In genomic region chr2:120268635-120269034, GRCm38 (mm10) we compare ENCODE assay signal across 9 mouse cellular contexts. TPM values are rescaled to one million over a fixed set of nuclear protein-coding genes. Genes with fewer than 3 reads are reported as not detected.
DNase-seq lines count a peak whose midpoint lies in the region; ATAC-seq and TF ChIP-seq lines count a peak whose summit lies in the region.
"Had no signal": no experiment of that assay in that cellular context is flagged by ENCODE, and none has a peak within 500 bp of the region (broad histone marks: within the 10 kb centered on the region; RNA-seq: fewer than 3 reads in every experiment).

No protein-coding gene starts in this region.

- 0 out of 2 replicates have a peak, but pooled peaks cover 2% of the 10 kb centered on the region for H3K4me1 ChIP-seq in lung, embryonic 16.5 days (replicated peaks; ENCODE audit: control insufficient read depth, insufficient read depth, low read length)
- no peaks in the 10 kb centered on the region for H3K4me1 ChIP-seq in lung, adult 2 months (ENCODE audit: control insufficient read depth, insufficient read depth, low read length)
- 0 out of 2 replicates have a peak, but pooled peaks cover 5% of the 10 kb centered on the region for H3K4me1 ChIP-seq in limb, embryonic 12.5 days (replicated peaks)
- no peaks in the 10 kb centered on the region for H3K4me1 ChIP-seq in stomach, embryonic 16.5 days (ENCODE audit: control insufficient read depth, insufficient read depth, low read length)

- no peak overlapping the region for H3K27ac ChIP-seq in lung, embryonic 16.5 days (ENCODE audit: low read length)
- no peak overlapping the region for H3K27ac ChIP-seq in limb, embryonic 12.5 days
- no peak overlapping the region for H3K27ac ChIP-seq in stomach, embryonic 16.5 days (ENCODE audit: low read length)

- WGBS in lung, embryonic 16.5 days: under 1% methylated on average over 9 of the region's 9 CpGs
- 4% methylated on average over 9 of the region's 9 CpGs for WGBS in lung, adult 2 months
- 0% methylated on average over 9 of the region's 9 CpGs for WGBS in limb, embryonic 12.5 days
- WGBS in stomach, embryonic 16.5 days: 3% methylated on average over 9 of the region's 9 CpGs

- TF ChIP-seq CTCF in lung, adult 2 months (IDR thresholded peaks at IDR 0.05; ENCODE audit: insufficient read depth, low read length): no peak

- peak; percentile 41 for DNase-seq in cerebellum, postnatal 10 days
- DNase-seq in lung, adult 2 months: no peak
- no peak for DNase-seq in ovary, adult 18-20 months (ENCODE audit: low spot score)
- DNase-seq in layer of hippocampus, postnatal 14 days (ENCODE audit: low spot score in 2 of 2): no peak

- H3K9me3 ChIP-seq in lung, embryonic 16.5 days (ENCODE audit: control insufficient read depth, low read length): no peaks in the 10 kb centered on the region
- no peaks in the 10 kb centered on the region for H3K9me3 ChIP-seq in limb, embryonic 12.5 days
- H3K9me3 ChIP-seq in stomach, embryonic 16.5 days (replicated peaks; ENCODE audit: control insufficient read depth, low read length): no peaks in the 10 kb centered on the region

- no peak for TF ChIP-seq POLR2A in lung, adult 2 months (IDR thresholded peaks at IDR 0.05; ENCODE audit: borderline replicate concordance, extremely low read depth, low read depth, low read length)

- H3K27me3 ChIP-seq in lung, embryonic 16.5 days (ENCODE audit: control insufficient read depth, insufficient read depth, low read depth, low read length): no peaks in the 10 kb centered on the region
- 0 out of 2 replicates have a peak, but pooled peaks cover 4% of the 10 kb centered on the region for H3K27me3 ChIP-seq in limb, embryonic 12.5 days
- H3K27me3 ChIP-seq in stomach, embryonic 16.5 days (ENCODE audit: control insufficient read depth, insufficient read depth, low read length): no peaks in the 10 kb centered on the region; the same call in 1 of the 2 replicates

- peak overlapping the region; percentile 40 for H3K4me2 ChIP-seq in lung, embryonic 16.5 days (ENCODE audit: low read depth, low read length)
- H3K4me2 ChIP-seq in limb, embryonic 12.5 days: peak overlapping the region; percentile 53
- 0 out of 2 replicates have a peak overlapping the region, but pooled peaks have one; percentile 2 for H3K4me2 ChIP-seq in stomach, embryonic 16.5 days (ENCODE audit: low read depth, low read length)

- H3K9ac ChIP-seq in lung, embryonic 16.5 days (ENCODE audit: low read length): no peak overlapping the region
- H3K9ac ChIP-seq in limb, embryonic 12.5 days (replicated peaks): no peak overlapping the region
- H3K9ac ChIP-seq in stomach, embryonic 16.5 days (ENCODE audit: low read length): no peak overlapping the region

- H3K4me3 ChIP-seq in lung, embryonic 16.5 days (ENCODE audit: low read length): 0 out of 2 replicates have a peak overlapping the region, but pooled peaks have one; percentile 17
- H3K4me3 ChIP-seq in lung, adult 2 months (replicated peaks; ENCODE audit: extremely low read depth, low read depth, low read length): no peak overlapping the region
- peak overlapping the region; percentile 21 for H3K4me3 ChIP-seq in limb, embryonic 12.5 days (replicated peaks)
- no peak overlapping the region for H3K4me3 ChIP-seq in stomach, embryonic 16.5 days (replicated peaks; ENCODE audit: low read length)

- no peaks in the 10 kb centered on the region for H3K36me3 ChIP-seq in lung, embryonic 16.5 days (ENCODE audit: control insufficient read depth, insufficient read depth, low read length)
- no peaks in the 10 kb centered on the region for H3K36me3 ChIP-seq in limb, embryonic 12.5 days
- no peaks in the 10 kb centered on the region for H3K36me3 ChIP-seq in stomach, embryonic 16.5 days (ENCODE audit: control insufficient read depth, insufficient read depth, low read length)

- ATAC-seq in cerebellum, adult (ENCODE audit: insufficient number of reproducible peaks, low FRiP score, low TSS enrichment): no peak
- peak; percentile 57 for ATAC-seq in lung, embryonic 16.5 days (ENCODE audit: low read depth)
- no peak; the same call in 1 of the 2 replicates for ATAC-seq in limb, embryonic 12.5 days (ENCODE audit: insufficient number of reproducible peaks, insufficient read depth, low FRiP score, low TSS enrichment, low read depth)
- ATAC-seq in stomach, embryonic 16.5 days (ENCODE audit: insufficient read depth, low FRiP score): peak; percentile 17; the same call in 1 of the 2 replicates

RNA-seq across cellular contexts. Expression of gene Pla2g4d, which starts 20.4 kb away (rescaled TPM):
- polyA plus RNA-seq in lung, embryonic 16.5 days (2015; fragmentation: Nextera tagmentation; extraction: Ambion mirVana): not detected in 2 replicates
- 2.2 TPM in 1 of 2 replicates, not detected in the other for polyA plus RNA-seq in lung, adult 2 months (2012; rRNA removed)
- polyA plus RNA-seq in limb, embryonic 12.5 days (2016; fragmentation: Nextera tagmentation; extraction: Ambion mirVana): 0.14 and 0.18 TPM in 2 replicates
- polyA plus RNA-seq in stomach, embryonic 16.5 days (2015; fragmentation: Nextera tagmentation; extraction: Ambion mirVana): 0.13 and 0.21 TPM in 2 replicates
- total RNA-seq in layer of hippocampus, postnatal 14 days (2021): under 1 TPM in 1 of 2 experiments, not detected in 1; 0.12 TPM
- polyA plus RNA-seq: C2C12 had no signal

RNA-seq across cellular contexts. Expression of gene Pla2g4e, which starts 23.5 kb away (rescaled TPM):
- 0.08 and 0.20 TPM in 2 replicates for polyA plus RNA-seq in lung, embryonic 16.5 days (2015; fragmentation: Nextera tagmentation; extraction: Ambion mirVana)
- 0.24 and 6.3 TPM in 2 replicates for polyA plus RNA-seq in lung, adult 2 months (2012; rRNA removed)
- 0.06 TPM in 1 of 2 replicates, not detected in the other for polyA plus RNA-seq in limb, embryonic 12.5 days (2016; fragmentation: Nextera tagmentation; extraction: Ambion mirVana)
- 4.5 and 6.7 TPM in 2 replicates for polyA plus RNA-seq in stomach, embryonic 16.5 days (2015; fragmentation: Nextera tagmentation; extraction: Ambion mirVana)
- total RNA-seq in layer of hippocampus, postnatal 14 days (2021): 1 to 10 TPM; 8.4 to 9.3 TPM
- polyA plus RNA-seq: C2C12 had no signal

RNA-seq across cellular contexts. Expression of gene Pla2g4f, which starts 45.3 kb away (rescaled TPM):
- polyA plus RNA-seq in lung, embryonic 16.5 days (2015; fragmentation: Nextera tagmentation; extraction: Ambion mirVana): 1.1 and 1.9 TPM in 2 replicates
- 4.4 and 12.4 TPM in 2 replicates for polyA plus RNA-seq in lung, adult 2 months (2012; rRNA removed)
- polyA plus RNA-seq in limb, embryonic 12.5 days (2016; fragmentation: Nextera tagmentation; extraction: Ambion mirVana): 0.15 and 0.23 TPM in 2 replicates
- 5.7 and 10.1 TPM in 2 replicates for polyA plus RNA-seq in stomach, embryonic 16.5 days (2015; fragmentation: Nextera tagmentation; extraction: Ambion mirVana)
- total RNA-seq in layer of hippocampus, postnatal 14 days (2021): under 1 TPM in 1 of 2 experiments, not detected in 1; 0.17 TPM
- polyA plus RNA-seq: C2C12 had no signal

Comparison
In these comparisons a context has a peak if more than half of its experiments do, and no peak if none do; other contexts are left out.
1. H3K4me3 ChIP-seq: peak in lung, embryonic 16.5 days (single experiment) and limb, embryonic 12.5 days (single experiment); none in lung, adult 2 months (single experiment) and stomach, embryonic 16.5 days (single experiment).
2. DNase-seq: peak in cerebellum, postnatal 10 days (2 of 2); none in lung, adult 2 months (single experiment), ovary, adult 18-20 months (single experiment) and layer of hippocampus, postnatal 14 days (0 of 2).
3. ATAC-seq: peak in lung, embryonic 16.5 days (single experiment) and stomach, embryonic 16.5 days (single experiment); none in cerebellum, adult (single experiment) and limb, embryonic 12.5 days (single experiment).
4. H3K4me2 ChIP-seq: peak in every context shown above with its lines; median percentile 53 in limb, embryonic 12.5 days; 40 in lung, embryonic 16.5 days; 2 in stomach, embryonic 16.5 days.